Mouse (Mus musculus) heart, embryonic 15.5 days (tissue): ENCODE results near the gene Atad1. TPM values are rescaled to one million over a fixed set of nuclear protein-coding genes. Genes with fewer than 3 reads are reported as not detected.
"Not testable (repeated sequence)": the region's sequence is repeated elsewhere in the genome, so short reads cannot be mapped to it uniquely, and the experiment has no call there.

ENCODE experiments used
- ATAC-seq: fragments of 200-750 bp; cut with Nextera tagmentation; replicated peaks from 2 replicates; pipeline ENCODE4 v1.8.0; 2017; ENCODE audit warnings: low read depth, moderate TSS enrichment; ENCODE audit not compliant: insufficient number of reproducible peaks, insufficient read depth, low FRiP score
- H3K27ac ChIP-seq: fragments of 300-500 bp; sonication (generic); 2 replicates; pipeline ENCODE4 v1.5.1; 2015; ENCODE audit warnings: mild to moderate bottlenecking, inconsistent platforms
- H3K27me3 ChIP-seq: fragments of 300-500 bp; sonication (generic); 2 replicates; pipeline ENCODE4 v1.6.1; 2015; ENCODE audit warnings: inconsistent platforms
- H3K36me3 ChIP-seq: fragments of 300-500 bp; sonication (generic); 2 replicates; pipeline ENCODE4 v1.6.1; 2015; ENCODE audit warnings: mild to moderate bottlenecking, inconsistent platforms
- H3K4me1 ChIP-seq: fragments of 300-500 bp; sonication (generic); replicated peaks from 2 replicates; pipeline ENCODE4 v1.6.1; 2015; ENCODE audit warnings: inconsistent platforms
- H3K4me2 ChIP-seq: fragments of 300-500 bp; sonication (generic); 2 replicates; pipeline ENCODE4 v1.6.1; 2015; ENCODE audit warnings: inconsistent platforms, mild to moderate bottlenecking, moderate library complexity
- H3K4me3 ChIP-seq: fragments of 300-500 bp; sonication (generic); 2 replicates; pipeline ENCODE4 v1.5.1; 2015; ENCODE audit warnings: mild to moderate bottlenecking, inconsistent platforms
- H3K9ac ChIP-seq: fragments of 300-500 bp; sonication (generic); 2 replicates; pipeline ENCODE4 v1.6.1; 2015; ENCODE audit warnings: mild to moderate bottlenecking, inconsistent platforms
- H3K9me3 ChIP-seq: fragments of 300-500 bp; sonication (generic); replicated peaks from 2 replicates; pipeline ENCODE4 v1.6.1; 2016; ENCODE audit warnings: inconsistent platforms
- WGBS: fragments of 180-500 bp; shearing (Covaris S2); methylation state at CpG from one replicate; pipeline ENCODE4 v1.1.7; 2015; ENCODE audit warnings: mixed read lengths; 5-methylcytosine and 5-hydroxymethylcytosine counted together
- polyA plus RNA-seq: library from polyadenylated mRNA; unstranded; fragments of >200 nt; fragmentation: Nextera tagmentation; extraction: Ambion mirVana; gene quantifications from 2 replicates; pipeline ENCODE4 v1.2.1, GENCODE M21; 2015

The Atad1 gene
- 54.7 and 56.9 TPM in 2 replicates for polyA plus RNA-seq

GRCm38 (mm10) chr19:32739686-32740085 is at the start of gene Atad1:
Gene Atad1 (minus strand): TSS chr19:32739786.
- ATAC-seq: no peak
- Histone ChIP-seq H3K4me1 (no peaks in the 10 kb centered on the region), H3K9me3 (no peaks in the 10 kb centered on the region), H3K4me3 (no peak within 1 kb of the TSS), H3K4me2 (no peak within 1 kb of the TSS), H3K9ac (no peak within 1 kb of the TSS), H3K36me3 (no peaks in the 10 kb centered on the region), H3K27me3 (no peaks in the 10 kb centered on the region), H3K27ac (no peak within 1 kb of the TSS)
- 87% methylated on average over 4 of the region's 4 CpGs for WGBS

GRCm38 (mm10) chr19:32788016-32788415 is 48.4 kb upstream of the Atad1 start:
- WGBS: 89% methylated on average over 3 of the region's 3 CpGs
- H3K4me2 ChIP-seq, H3K36me3 ChIP-seq: not testable (repeated sequence)

GRCm38 (mm10) chr19:32787388-32787787 is 47.8 kb upstream of the Atad1 start:
- WGBS: 41% methylated on average over 4 of the region's 4 CpGs
- not testable (repeated sequence) for H3K4me3 ChIP-seq, H3K4me2 ChIP-seq, H3K36me3 ChIP-seq, H3K9ac ChIP-seq, H3K9me3 ChIP-seq, H3K27me3 ChIP-seq, H3K27ac ChIP-seq, ATAC-seq
- H3K4me1 ChIP-seq: peaks cover 19% of the 10 kb centered on the region

More at GRCm38 (mm10) chr19:32788016-32788415, 48.4 kb upstream of the Atad1 start:
- not testable (repeated sequence) for H3K9ac ChIP-seq, H3K4me3 ChIP-seq, ATAC-seq, H3K27me3 ChIP-seq, H3K9me3 ChIP-seq, H3K27ac ChIP-seq
- H3K4me1 ChIP-seq: peaks cover 22% of the 10 kb centered on the region

GRCm38 (mm10) chr19:32781305-32782071 is 41.9 kb upstream of the Atad1 start:
- no peak overlapping the region for H3K4me2 ChIP-seq
- WGBS: 84% methylated on average over 5 of the region's 5 CpGs
- H3K4me3 ChIP-seq: no peak overlapping the region
- peaks cover 8% of the 10 kb centered on the region for H3K4me1 ChIP-seq
- no peak overlapping the region for H3K9ac ChIP-seq
- no peaks in the 10 kb centered on the region for H3K27me3 ChIP-seq
- ATAC-seq: no peak
- no peaks in the 10 kb centered on the region for H3K36me3 ChIP-seq
- no peaks in the 10 kb centered on the region for H3K9me3 ChIP-seq
- no peak overlapping the region for H3K27ac ChIP-seq

- H3K36me3 ChIP-seq: no peaks in the 10 kb centered on the region
- H3K27ac ChIP-seq: no peak overlapping the region
- no peaks in the 10 kb centered on the region for H3K9me3 ChIP-seq
- no peak overlapping the region for H3K4me2 ChIP-seq
- no peak overlapping the region for H3K4me3 ChIP-seq
- WGBS: 56% methylated on average over 3 of the region's 3 CpGs
- H3K9ac ChIP-seq: no peak overlapping the region
- no peaks in the 10 kb centered on the region for H3K27me3 ChIP-seq
- H3K4me1 ChIP-seq: peaks cover 8% of the 10 kb centered on the region
- no peak for ATAC-seq
These were observed 39.5 kb upstream of the Atad1 start for GRCm38 (mm10) chr19:32779131-32779530.

- H3K27ac ChIP-seq: no peak overlapping the region
- no peak overlapping the region for H3K4me2 ChIP-seq
- H3K36me3 ChIP-seq: no peaks in the 10 kb centered on the region
- no peak for ATAC-seq
- no peak overlapping the region for H3K9ac ChIP-seq
- 34% methylated on average over 2 of the region's 2 CpGs for WGBS
- H3K4me3 ChIP-seq: no peak overlapping the region
- no peaks in the 10 kb centered on the region for H3K27me3 ChIP-seq
- peaks cover 8% of the 10 kb centered on the region for H3K4me1 ChIP-seq
- no peaks in the 10 kb centered on the region for H3K9me3 ChIP-seq
These were observed 38.8 kb upstream of the Atad1 start for GRCm38 (mm10) chr19:32778411-32778810.

- Histone ChIP-seq H3K9ac (no peak overlapping the region), H3K9me3 (no peaks in the 10 kb centered on the region), H3K27ac (no peak overlapping the region), H3K4me3 (no peak overlapping the region), H3K4me2 (no peak overlapping the region), H3K4me1 (peaks cover 25% of the 10 kb centered on the region), H3K36me3 (no peaks in the 10 kb centered on the region), H3K27me3 (no peaks in the 10 kb centered on the region)
- WGBS: 60% methylated on average over 4 of the region's 4 CpGs
- ATAC-seq: no peak
These were observed 22.9 kb upstream of the Atad1 start for GRCm38 (mm10) chr19:32762493-32762892.

- ATAC-seq: no peak
- H3K9ac ChIP-seq: no peak overlapping the region
- 68% methylated on average over 4 of the region's 4 CpGs for WGBS
- peak overlapping the region; percentile 33; the same call in 1 of the 2 replicates for H3K4me2 ChIP-seq
- H3K4me3 ChIP-seq: no peak overlapping the region
- peaks cover 25% of the 10 kb centered on the region for H3K4me1 ChIP-seq
- no peaks in the 10 kb centered on the region for H3K27me3 ChIP-seq
- H3K9me3 ChIP-seq: no peaks in the 10 kb centered on the region
- no peaks in the 10 kb centered on the region for H3K36me3 ChIP-seq
- H3K27ac ChIP-seq: no peak overlapping the region
These were observed 21.6 kb upstream of the Atad1 start for GRCm38 (mm10) chr19:32761162-32761561.

GRCm38 (mm10) chr19:32760499-32760898 is 20.9 kb upstream of the Atad1 start:
- Histone ChIP-seq H3K27me3 (no peaks in the 10 kb centered on the region), H3K4me1 (peaks cover 27% of the 10 kb centered on the region), H3K4me2 (peak overlapping the region; percentile 94), H3K4me3 (peak overlapping the region; percentile 25), H3K9ac (no peak overlapping the region), H3K27ac (no peak overlapping the region), H3K36me3 (no peaks in the 10 kb centered on the region), H3K9me3 (no peaks in the 10 kb centered on the region)
- 34% methylated on average over 6 of the region's 6 CpGs for WGBS
- no peak for ATAC-seq

GRCm38 (mm10) chr19:32759357-32760024 is 19.9 kb upstream of the Atad1 start:
- Histone ChIP-seq H3K27me3 (peaks cover 3% of the 10 kb centered on the region; the same call in 1 of the 2 replicates), H3K9me3 (no peaks in the 10 kb centered on the region), H3K4me1 (peaks cover 33% of the 10 kb centered on the region), H3K9ac (peak overlapping the region; percentile 100), H3K4me2 (peak overlapping the region; percentile 94), H3K27ac (no peak overlapping the region), H3K36me3 (no peaks in the 10 kb centered on the region), H3K4me3 (peak overlapping the region; percentile 99)
- ATAC-seq: no peak
- 3% methylated on average over 8 of the region's 8 CpGs for WGBS

- Histone ChIP-seq H3K27ac (peak overlapping the region; percentile 100), H3K4me2 (peak overlapping the region; percentile 94), H3K4me1 (peaks cover 32% of the 10 kb centered on the region), H3K27me3 (peaks cover 5% of the 10 kb centered on the region), H3K9me3 (no peaks in the 10 kb centered on the region), H3K36me3 (no peaks in the 10 kb centered on the region), H3K4me3 (peak overlapping the region; percentile 99), H3K9ac (peak overlapping the region; percentile 100)
- ATAC-seq: no peak
- 1% methylated on average over 11 of the region's 11 CpGs for WGBS
These were observed 19.2 kb upstream of the Atad1 start for GRCm38 (mm10) chr19:32758793-32759161.
